Mouse (Mus musculus) ES-E14 (cell line): ENCODE data around the gene Ipcef1.
"Not testable (repeated sequence)": the region's sequence is repeated elsewhere in the genome, so short reads cannot be mapped to it uniquely, and the experiment has no call there.

ENCODE experiments used
- HCFC1 ChIP-seq: IDR thresholded peaks from 2 replicates; pipeline ENCODE4 v1.6.1; 2012; ENCODE audit warnings: low read length, inconsistent platforms, borderline replicate concordance; ENCODE audit not compliant: insufficient read depth
- MAFK ChIP-seq: IDR thresholded peaks from 2 replicates; pipeline ENCODE4 v1.6.1; 2014; ENCODE audit warnings: mild to moderate bottlenecking, low read depth, low read length, inconsistent platforms; ENCODE audit not compliant: insufficient read depth
- ZC3H11A ChIP-seq: IDR thresholded peaks from 2 replicates; pipeline ENCODE4 v1.6.1; 2012; ENCODE audit warnings: low read depth, mild to moderate bottlenecking, inconsistent platforms, low read length, borderline replicate concordance
- ZNF384 ChIP-seq: IDR thresholded peaks from 2 replicates; pipeline ENCODE4 v1.6.1; 2012; ENCODE audit warnings: low read depth, low read length, inconsistent platforms

- not testable (repeated sequence) for TF ChIP-seq ZC3H11A, ZNF384, MAFK, HCFC1
Observed at GRCm38 (mm10) chr10:6882041-6882440, 170.2 kb downstream of the Ipcef1 start.
